Mouse (Mus musculus): ENCODE results near the gene St5. TPM values are rescaled to one million over a fixed set of nuclear protein-coding genes. Genes with fewer than 3 reads are reported as not detected.

Gene St5
- polyA plus RNA-seq, 1 experiment, result 46.2 TPM

GRCm38 (mm10) chr7:109629871-109630778 is 73.3 kb downstream of the St5 start:
- Histone ChIP-seq H3K4me1 (ENCODE audit: control insufficient read depth, insufficient read depth, low read length) (no peaks in the 10 kb centered on the region), H3K4me3 (replicated peaks; ENCODE audit: control insufficient read depth, low read depth, low read length) (no peak overlapping the region), H3K27ac (ENCODE audit: control insufficient read depth, insufficient read depth, low read depth, low read length, poor library complexity) (no peak overlapping the region)
- no peak for TF ChIP-seq CTCF (IDR thresholded peaks at IDR 0.05; ENCODE audit: control insufficient read depth, insufficient read depth, low read length)
- TF ChIP-seq POLR2A (IDR thresholded peaks at IDR 0.05; ENCODE audit: borderline replicate concordance, control insufficient read depth, low read depth, low read length), result no peak
- 72% methylated on average over 7 of the region's 7 CpGs for WGBS

- TF ChIP-seq POLR2A (IDR thresholded peaks at IDR 0.05; ENCODE audit: borderline replicate concordance, control insufficient read depth, low read depth, low read length) (no peak), CTCF (IDR thresholded peaks at IDR 0.05; ENCODE audit: control insufficient read depth, insufficient read depth, low read length) (no peak)
- Histone ChIP-seq H3K4me1 (ENCODE audit: control insufficient read depth, insufficient read depth, low read length) (no peaks in the 10 kb centered on the region), H3K27ac (ENCODE audit: control insufficient read depth, insufficient read depth, low read depth, low read length, poor library complexity) (no peak overlapping the region), H3K4me3 (replicated peaks; ENCODE audit: control insufficient read depth, low read depth, low read length) (no peak overlapping the region)
- 64% methylated on average over 9 of the region's 9 CpGs for whole genome bisulfite sequencing
These were observed 74.3 kb downstream of the St5 start for GRCm38 (mm10) chr7:109628935-109629609.

GRCm38 (mm10) chr7:109627851-109628250 is 75.6 kb downstream of the St5 start:
- TF ChIP-seq CTCF (IDR thresholded peaks at IDR 0.05; ENCODE audit: control insufficient read depth, insufficient read depth, low read length), result no peak
- TF ChIP-seq POLR2A (IDR thresholded peaks at IDR 0.05; ENCODE audit: borderline replicate concordance, control insufficient read depth, low read depth, low read length), result no peak
- Histone ChIP-seq H3K4me3 (replicated peaks; ENCODE audit: control insufficient read depth, low read depth, low read length) (no peak overlapping the region), H3K27ac (ENCODE audit: control insufficient read depth, insufficient read depth, low read depth, low read length, poor library complexity) (no peak overlapping the region), H3K4me1 (ENCODE audit: control insufficient read depth, insufficient read depth, low read length) (no peaks in the 10 kb centered on the region)
- 90% methylated on average over 2 of the region's 2 CpGs for WGBS

DNA sequence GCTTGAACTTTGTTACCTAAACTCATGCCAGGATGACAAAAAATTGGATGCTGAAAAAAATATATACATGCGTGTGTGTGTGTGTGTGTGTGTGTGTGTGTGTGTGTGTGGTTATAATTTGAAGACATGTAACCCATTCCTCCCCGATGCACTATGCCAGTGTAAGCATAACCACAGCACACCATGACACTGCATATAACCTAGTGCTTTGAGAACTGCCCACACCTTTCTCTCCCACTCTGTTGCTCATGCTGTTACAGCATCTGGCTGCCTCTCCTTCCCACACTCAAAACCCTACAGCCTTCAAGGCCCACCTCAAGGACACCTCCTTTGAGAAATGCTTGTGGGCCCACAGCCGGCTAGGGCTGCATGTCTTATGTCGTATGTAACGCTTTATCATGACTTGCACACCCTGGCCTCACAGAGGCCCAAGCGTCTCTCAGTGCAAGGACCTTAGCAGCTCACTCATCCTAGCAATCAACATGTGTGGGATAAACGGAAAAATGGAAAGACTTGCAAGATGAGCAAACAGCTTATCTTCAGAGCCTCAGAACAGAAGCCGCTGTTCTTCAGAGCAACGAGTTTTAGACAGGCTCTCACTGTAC is 81.1 kb downstream of the St5 start:
- no peak overlapping the region for H3K4me3 ChIP-seq (replicated peaks; ENCODE audit: control insufficient read depth, low read depth, low read length)
- 85% methylated on average over 9 of the region's 9 CpGs for WGBS
- TF ChIP-seq POLR2A (IDR thresholded peaks at IDR 0.05; ENCODE audit: borderline replicate concordance, control insufficient read depth, low read depth, low read length), result no peak
- no peak for TF ChIP-seq CTCF (IDR thresholded peaks at IDR 0.05; ENCODE audit: control insufficient read depth, insufficient read depth, low read length)
- no peak overlapping the region for H3K27ac ChIP-seq (ENCODE audit: control insufficient read depth, insufficient read depth, low read depth, low read length, poor library complexity)
- no peaks in the 10 kb centered on the region for H3K4me1 ChIP-seq (ENCODE audit: control insufficient read depth, insufficient read depth, low read length)

GRCm38 (mm10) chr7:109620967-109621366 is 82.4 kb downstream of the St5 start:
- 19% methylated on average over 2 of the region's 2 CpGs for WGBS
- no peak for TF ChIP-seq POLR2A (IDR thresholded peaks at IDR 0.05; ENCODE audit: borderline replicate concordance, control insufficient read depth, low read depth, low read length)
- TF ChIP-seq CTCF (IDR thresholded peaks at IDR 0.05; ENCODE audit: control insufficient read depth, insufficient read depth, low read length), result no peak
- Histone ChIP-seq H3K4me3 (replicated peaks; ENCODE audit: control insufficient read depth, low read depth, low read length) (no peak overlapping the region), H3K4me1 (ENCODE audit: control insufficient read depth, insufficient read depth, low read length) (no peaks in the 10 kb centered on the region), H3K27ac (ENCODE audit: control insufficient read depth, insufficient read depth, low read depth, low read length, poor library complexity) (no peak overlapping the region)

DNA sequence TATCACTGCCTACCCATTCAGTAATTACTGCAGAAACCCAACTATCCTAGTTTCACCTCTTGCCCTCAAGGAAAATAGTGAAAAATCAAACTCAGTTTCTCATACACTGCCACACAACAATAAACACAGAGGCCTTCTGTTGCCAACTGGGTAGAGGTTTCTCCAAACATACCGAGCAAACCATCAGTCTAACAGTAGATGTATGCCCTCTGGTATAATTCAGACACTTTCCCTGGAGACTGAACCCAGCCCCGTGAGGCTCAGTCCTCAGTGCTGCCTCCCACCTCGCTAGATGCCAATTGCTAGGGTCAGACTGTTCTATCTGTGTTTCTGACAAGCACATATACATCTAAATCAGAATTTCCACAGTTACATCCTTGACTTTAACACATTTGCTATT is 83.1 kb downstream of the St5 start:
- Histone ChIP-seq H3K27ac (ENCODE audit: control insufficient read depth, insufficient read depth, low read depth, low read length, poor library complexity) (no peak overlapping the region), H3K4me3 (replicated peaks; ENCODE audit: control insufficient read depth, low read depth, low read length) (no peak overlapping the region), H3K4me1 (ENCODE audit: control insufficient read depth, insufficient read depth, low read length) (no peaks in the 10 kb centered on the region)
- no peak for TF ChIP-seq POLR2A (IDR thresholded peaks at IDR 0.05; ENCODE audit: borderline replicate concordance, control insufficient read depth, low read depth, low read length)
- no peak for TF ChIP-seq CTCF (IDR thresholded peaks at IDR 0.05; ENCODE audit: control insufficient read depth, insufficient read depth, low read length)
- 75% methylated on average over 3 of the region's 3 CpGs for WGBS

- TF ChIP-seq CTCF (IDR thresholded peaks at IDR 0.05; ENCODE audit: control insufficient read depth, insufficient read depth, low read length) (peak; percentile 78), POLR2A (IDR thresholded peaks at IDR 0.05; ENCODE audit: borderline replicate concordance, control insufficient read depth, low read depth, low read length) (no peak)
- no peak overlapping the region for H3K4me3 ChIP-seq (replicated peaks; ENCODE audit: control insufficient read depth, low read depth, low read length)
- H3K4me1 ChIP-seq (ENCODE audit: control insufficient read depth, insufficient read depth, low read length), result no peaks in the 10 kb centered on the region
- 25% methylated on average over 6 of the region's 6 CpGs for WGBS
- H3K27ac ChIP-seq (ENCODE audit: control insufficient read depth, insufficient read depth, low read depth, low read length, poor library complexity), result no peak overlapping the region
These were observed 84.7 kb downstream of the St5 start for GRCm38 (mm10) chr7:109618721-109619120.

DNA sequence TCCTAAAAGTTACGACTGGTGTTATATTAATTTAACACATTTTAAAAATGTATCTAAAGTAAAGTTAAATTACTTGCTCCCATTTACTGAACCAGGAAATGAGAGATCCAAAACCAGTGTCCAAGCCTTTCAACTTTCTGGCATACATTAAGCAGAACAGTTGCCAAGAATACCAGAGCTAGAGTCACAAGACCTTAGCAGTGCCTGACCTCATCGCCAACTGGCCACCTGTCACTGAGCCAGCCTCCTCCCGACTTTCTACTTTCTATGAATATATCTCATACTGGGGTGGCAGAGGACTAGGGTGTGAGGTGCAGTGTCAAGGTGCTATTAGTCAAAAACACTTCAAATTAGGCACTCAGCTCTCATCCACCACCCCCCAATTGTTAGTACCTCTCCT is 85.6 kb downstream of the St5 start:
- no peak overlapping the region for H3K4me3 ChIP-seq (replicated peaks; ENCODE audit: control insufficient read depth, low read depth, low read length)
- H3K27ac ChIP-seq (ENCODE audit: control insufficient read depth, insufficient read depth, low read depth, low read length, poor library complexity), result no peak overlapping the region
- WGBS, result 77% methylated on average over 3 of the region's 3 CpGs
- no peaks in the 10 kb centered on the region for H3K4me1 ChIP-seq (ENCODE audit: control insufficient read depth, insufficient read depth, low read length)
- TF ChIP-seq POLR2A (IDR thresholded peaks at IDR 0.05; ENCODE audit: borderline replicate concordance, control insufficient read depth, low read depth, low read length), result no peak
- TF ChIP-seq CTCF (IDR thresholded peaks at IDR 0.05; ENCODE audit: control insufficient read depth, insufficient read depth, low read length), result no peak

All from bone marrow, adult 2 months (tissue).